Mouse (Mus musculus): Measurements from ENCODE around the gene Sfxn5. TPM values are rescaled to one million over a fixed set of nuclear protein-coding genes. Genes with fewer than 3 reads are reported as not detected.

Gene Sfxn5
- polyA plus RNA-seq, 1 experiment from 2014 or later, result 15.8 TPM

DNA sequence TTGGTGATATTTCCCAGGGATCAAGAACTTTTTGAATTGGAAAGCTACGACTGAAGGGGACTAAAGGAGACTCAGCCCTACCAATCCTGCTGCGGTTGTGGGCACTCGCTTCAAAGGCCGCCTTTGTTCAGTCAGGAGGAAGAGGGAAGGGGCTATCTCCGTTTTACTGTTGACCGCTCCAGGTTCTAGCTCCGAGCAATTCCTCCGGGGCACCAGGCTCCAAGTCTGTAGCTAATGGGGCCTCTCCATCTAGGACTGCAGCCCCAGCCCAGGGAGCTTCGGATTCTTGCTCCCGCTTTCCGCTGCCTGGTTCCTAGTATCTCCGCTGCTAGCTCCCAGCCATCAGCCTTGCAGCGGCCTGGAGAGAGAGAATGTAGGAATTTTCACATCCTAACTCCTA is 142.6 kb downstream of the Sfxn5 start:
- Histone ChIP-seq H3K27ac (replicated peaks) (no peak overlapping the region), H3K4me3 (peak overlapping the region; percentile 25), H3K9ac (0 out of 2 replicates have a peak overlapping the region, but pooled peaks have one; percentile 17), H3K36me3 (no peaks in the 10 kb centered on the region), H3K27me3 (peaks cover 100% of the 10 kb centered on the region), H3K4me1 (replicated peaks) (peaks cover 43% of the 10 kb centered on the region), H3K4me2 (peak overlapping the region; percentile 45), H3K9me3 (no peaks in the 10 kb centered on the region)
- ATAC-seq (ENCODE audit: low read depth), result no peak
- under 1% methylated on average over 13 of the region's 13 CpGs for WGBS

DNA sequence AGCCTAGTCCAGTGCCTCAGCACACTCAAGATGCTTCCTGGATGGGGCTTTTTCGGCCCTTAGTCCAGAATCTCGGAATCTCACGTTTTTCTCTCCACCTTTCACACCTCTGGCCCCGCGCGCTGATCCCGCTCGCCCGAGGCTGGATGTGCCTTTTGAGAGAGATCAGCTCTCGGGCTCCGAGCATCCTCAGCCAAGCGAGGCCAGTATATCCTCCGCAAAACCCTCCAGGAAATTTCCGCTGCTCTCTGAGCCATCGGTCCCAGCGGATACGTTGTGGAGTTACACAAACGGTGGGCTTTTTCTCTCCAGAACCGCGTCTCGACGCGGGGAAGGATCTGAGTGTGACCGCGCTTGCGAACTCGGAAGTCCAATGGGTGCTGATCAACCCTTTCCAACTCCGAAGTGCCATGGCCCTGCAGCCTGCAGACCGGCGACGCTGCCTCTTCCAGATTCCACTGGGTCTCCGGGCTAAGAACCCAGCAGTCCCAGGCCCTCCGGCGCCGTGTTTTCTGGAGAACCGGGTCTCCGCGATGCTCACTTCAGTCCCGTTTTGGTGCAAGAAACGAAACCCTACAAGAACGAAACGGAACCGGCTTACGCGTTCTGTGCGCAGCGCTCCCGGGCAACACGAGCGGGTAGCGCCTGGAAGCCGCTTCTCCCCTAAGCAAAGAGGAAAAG is 143.2 kb downstream of the Sfxn5 start:
- WGBS, result under 1% methylated on average over 52 of the region's 52 CpGs
- Histone ChIP-seq H3K4me1 (replicated peaks) (peaks cover 43% of the 10 kb centered on the region), H3K9ac (no peak overlapping the region), H3K4me2 (peak overlapping the region; percentile 45), H3K27me3 (peaks cover 99% of the 10 kb centered on the region), H3K4me3 (peak overlapping the region; percentile 25), H3K27ac (replicated peaks) (no peak overlapping the region), H3K36me3 (no peaks in the 10 kb centered on the region), H3K9me3 (no peaks in the 10 kb centered on the region)
- ATAC-seq (ENCODE audit: low read depth), result no peak

DNA sequence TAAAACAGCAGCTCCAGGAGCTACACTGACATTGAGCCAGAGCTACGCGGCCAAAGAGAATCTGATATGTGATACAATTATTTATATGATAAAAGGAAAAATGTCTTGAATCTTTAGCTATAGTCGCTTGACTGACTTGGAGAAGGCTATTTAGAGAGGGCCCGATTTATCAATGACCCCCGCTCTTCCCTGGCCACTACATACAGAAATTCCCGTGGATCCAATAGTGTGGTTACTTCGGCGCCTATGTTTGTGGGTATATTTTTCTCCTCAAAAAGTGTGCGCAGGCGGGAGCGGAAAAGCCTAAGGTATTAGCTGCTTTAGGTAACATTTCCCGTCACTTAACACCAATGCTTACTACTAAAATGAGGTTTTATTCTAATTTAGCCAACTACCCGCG is 143.9 kb downstream of the Sfxn5 start:
- H3K9me3 ChIP-seq, result no peaks in the 10 kb centered on the region
- 5% methylated on average over 14 of the region's 14 CpGs for WGBS
- H3K27ac ChIP-seq (replicated peaks), result no peak overlapping the region
- H3K27me3 ChIP-seq, result peaks cover 97% of the 10 kb centered on the region
- no peak overlapping the region for H3K9ac ChIP-seq
- H3K4me3 ChIP-seq, result no peak overlapping the region
- no peak overlapping the region for H3K4me2 ChIP-seq
- H3K36me3 ChIP-seq, result no peaks in the 10 kb centered on the region
- H3K4me1 ChIP-seq (replicated peaks), result peaks cover 43% of the 10 kb centered on the region
- no peak for ATAC-seq (ENCODE audit: low read depth)

DNA sequence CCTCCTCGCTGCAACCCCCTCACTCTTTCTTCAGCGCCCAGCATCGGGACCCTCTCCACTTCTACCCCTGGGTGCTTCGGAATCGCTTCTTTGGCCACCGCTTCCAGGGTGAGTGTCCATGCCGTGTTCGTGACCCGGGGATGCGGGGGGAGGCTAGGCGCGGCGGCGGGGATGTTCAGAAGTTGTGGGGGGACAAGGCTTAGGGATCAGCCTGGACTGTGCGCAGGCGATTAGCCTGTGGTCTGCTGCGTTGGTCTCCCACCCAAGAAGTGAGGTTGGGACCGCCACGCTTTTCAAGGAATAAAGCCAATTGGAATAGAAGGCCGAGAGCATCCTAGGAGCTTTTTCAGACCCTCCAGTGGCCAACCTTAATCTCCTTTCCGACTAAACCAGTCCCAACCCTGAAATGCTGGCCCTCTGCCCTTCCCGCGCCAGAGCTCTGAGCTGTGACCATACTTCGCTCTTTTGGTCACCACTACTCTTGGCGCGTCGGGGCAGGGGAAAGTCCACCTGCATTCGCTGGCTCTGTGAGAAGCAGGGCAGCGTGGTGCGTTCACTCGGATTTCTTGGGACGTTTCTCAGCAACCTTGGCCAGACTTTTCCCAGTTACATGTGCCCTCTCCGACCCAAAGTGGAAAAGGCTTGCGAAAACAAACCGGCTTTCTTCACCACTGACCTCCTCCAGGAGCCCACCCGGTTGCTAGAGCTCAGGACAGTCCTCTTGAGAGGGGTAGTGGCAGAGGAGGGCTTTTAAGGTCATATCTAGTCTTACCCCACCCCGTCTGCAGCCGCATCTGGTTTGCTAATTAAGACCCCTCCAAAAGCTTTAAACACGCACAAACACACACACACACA is 144.7 kb downstream of the Sfxn5 start:
- Histone ChIP-seq H3K4me3 (peak overlapping the region; percentile 34), H3K4me1 (replicated peaks) (peaks cover 43% of the 10 kb centered on the region), H3K36me3 (no peaks in the 10 kb centered on the region), H3K9ac (no peak overlapping the region), H3K27ac (replicated peaks) (no peak overlapping the region), H3K9me3 (no peaks in the 10 kb centered on the region), H3K27me3 (peaks cover 96% of the 10 kb centered on the region), H3K4me2 (peak overlapping the region; percentile 56)
- ATAC-seq (ENCODE audit: low read depth), result no peak
- WGBS, result under 1% methylated on average over 39 of the region's 39 CpGs

DNA sequence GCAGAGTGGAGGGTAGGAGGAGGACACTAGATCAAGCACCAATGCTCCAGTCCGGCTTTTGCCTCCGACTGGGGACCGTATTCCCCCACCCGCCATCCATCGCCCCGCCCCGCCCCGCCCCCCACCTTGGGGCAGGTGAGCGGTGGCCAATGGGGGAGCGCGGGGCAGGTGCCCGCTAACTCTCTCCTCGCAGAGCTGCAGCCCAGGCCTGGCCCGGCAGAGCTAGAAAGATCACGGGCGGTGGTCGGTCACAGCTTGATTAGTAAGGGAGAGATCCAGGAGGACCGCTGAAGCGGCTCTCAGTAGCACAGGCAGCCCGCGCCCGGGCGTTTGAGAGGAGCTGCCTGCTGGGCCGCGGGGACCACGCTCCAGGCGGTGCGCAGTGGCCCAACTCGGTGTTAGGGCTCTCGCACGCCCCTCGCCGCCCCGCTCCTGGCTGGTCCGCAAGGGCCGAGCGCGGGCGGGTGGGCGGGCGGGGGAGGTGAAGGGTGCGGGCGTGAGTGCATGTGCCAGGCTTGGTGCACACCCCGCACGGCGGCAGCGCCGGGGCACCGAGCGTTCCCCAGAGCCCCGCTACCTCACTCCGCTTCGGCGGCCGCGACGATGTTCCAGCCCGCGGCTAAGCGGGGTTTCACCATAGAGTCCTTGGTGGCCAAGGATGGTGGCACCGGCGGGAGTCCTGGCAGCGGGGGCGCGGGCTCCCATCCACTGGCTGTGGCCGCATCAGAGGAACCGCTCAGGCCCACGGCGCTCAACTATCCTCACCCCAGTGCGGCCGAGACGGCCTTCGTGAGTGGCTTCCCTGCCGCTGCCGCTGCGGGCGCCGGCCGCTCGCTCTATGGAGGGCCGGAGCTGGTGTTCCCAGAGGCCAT is 145.6 kb downstream of the Sfxn5 start, which contains the start of gene Emx1:
Gene Emx1, plus strand, starts transcription at position 99 of the 872 bp plus-strand sequence.
- Histone ChIP-seq H3K9ac (peak within 1 kb of the TSS; percentile 50), H3K4me1 (replicated peaks) (peaks cover 43% of the 10 kb centered on the region), H3K27ac (replicated peaks) (no peak within 1 kb of the TSS), H3K4me3 (peak within 1 kb of the TSS; percentile 34), H3K9me3 (no peaks in the 10 kb centered on the region), H3K36me3 (no peaks in the 10 kb centered on the region), H3K27me3 (peaks cover 96% of the 10 kb centered on the region), H3K4me2 (peak within 1 kb of the TSS; percentile 56)
- ATAC-seq (ENCODE audit: low read depth), result peak; percentile 64
- WGBS, result under 1% methylated on average over 65 of the region's 81 CpGs

DNA sequence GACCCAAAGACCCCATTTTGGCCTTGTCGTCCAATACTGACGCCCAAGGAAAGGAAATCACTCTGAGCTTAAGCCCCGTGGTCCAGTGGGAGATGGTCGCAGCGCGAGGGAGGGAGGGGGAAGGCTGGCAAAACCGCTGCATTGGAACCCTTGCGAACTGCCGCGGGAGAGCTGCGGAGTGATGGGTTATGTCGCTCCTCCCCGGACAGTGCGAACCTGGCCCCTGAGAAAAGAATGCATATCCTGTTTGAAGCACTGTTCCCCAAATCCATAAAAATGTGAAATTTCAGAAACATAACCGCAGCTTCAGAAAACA is 146.5 kb downstream of the Sfxn5 start:
- Histone ChIP-seq H3K4me2 (no peak overlapping the region), H3K4me1 (replicated peaks) (peaks cover 43% of the 10 kb centered on the region), H3K4me3 (no peak overlapping the region), H3K9me3 (0 out of 2 replicates have a peak, but pooled peaks cover under 1% of the 10 kb centered on the region), H3K27me3 (peaks cover 91% of the 10 kb centered on the region), H3K27ac (replicated peaks) (no peak overlapping the region), H3K36me3 (no peaks in the 10 kb centered on the region), H3K9ac (no peak overlapping the region)
- no peak for ATAC-seq (ENCODE audit: low read depth)
- under 1% methylated on average over 15 of the region's 15 CpGs for WGBS

DNA sequence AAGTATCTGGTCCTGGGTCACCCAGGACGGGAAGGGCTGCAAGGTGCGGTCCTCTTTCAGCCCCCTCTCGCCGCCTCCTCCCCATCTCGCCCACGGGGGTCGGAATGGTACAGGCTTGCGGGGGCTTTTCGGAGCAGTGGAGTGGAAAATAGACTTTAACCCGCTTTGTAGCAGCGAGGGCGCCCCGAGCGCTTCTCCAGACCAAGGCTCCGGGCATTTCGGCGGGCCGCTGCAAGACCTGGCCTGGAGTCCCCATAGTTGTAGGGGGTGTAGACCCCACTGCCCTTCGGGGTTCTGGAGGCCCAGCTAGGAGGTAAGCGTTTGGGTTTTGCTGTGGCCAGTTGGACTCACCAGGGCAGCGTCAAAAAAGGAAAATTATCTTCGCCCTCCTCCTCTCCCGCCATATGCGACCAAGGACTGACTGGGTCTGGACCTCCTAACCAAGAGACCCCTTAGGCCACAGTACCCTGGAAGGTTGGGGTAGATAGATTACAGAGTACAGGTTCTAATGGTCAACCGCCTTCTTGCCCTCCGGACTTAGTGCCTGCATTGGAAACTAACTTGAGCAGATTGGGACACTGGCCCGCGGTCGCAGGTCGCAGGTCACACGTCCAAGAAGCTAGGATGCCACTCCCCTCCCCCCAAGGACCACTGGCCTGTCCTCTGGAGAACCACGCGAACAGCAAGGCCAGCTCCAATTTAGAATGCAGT is 147.0 kb downstream of the Sfxn5 start:
- H3K4me1 ChIP-seq (replicated peaks), result peaks cover 43% of the 10 kb centered on the region
- no peak overlapping the region for H3K4me3 ChIP-seq
- no peak for ATAC-seq (ENCODE audit: low read depth)
- H3K9ac ChIP-seq, result no peak overlapping the region
- under 1% methylated on average over 33 of the region's 33 CpGs for WGBS
- H3K27ac ChIP-seq (replicated peaks), result no peak overlapping the region
- 0 out of 2 replicates have a peak, but pooled peaks cover 4% of the 10 kb centered on the region for H3K9me3 ChIP-seq
- peaks cover 91% of the 10 kb centered on the region for H3K27me3 ChIP-seq
- no peaks in the 10 kb centered on the region for H3K36me3 ChIP-seq
- H3K4me2 ChIP-seq, result no peak overlapping the region

DNA sequence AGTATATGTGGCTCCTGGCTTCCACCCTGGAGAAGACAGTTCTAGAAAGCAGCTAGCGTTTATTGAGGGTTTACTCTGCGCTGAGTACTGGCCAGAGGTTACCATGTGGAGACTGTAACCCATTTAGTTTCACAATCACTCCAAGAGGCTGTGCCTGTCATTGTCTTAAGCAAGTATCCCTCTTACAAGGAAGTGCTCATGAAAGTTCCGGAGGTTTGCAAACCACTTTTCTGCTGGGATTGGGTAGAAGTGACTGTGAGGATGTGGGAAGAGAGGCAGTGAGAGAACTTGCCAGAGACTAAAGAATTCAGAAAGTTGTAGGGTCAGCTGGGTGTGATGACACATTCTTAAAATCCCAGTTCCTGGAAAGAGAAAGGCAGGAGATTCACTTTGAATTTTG is 149.3 kb downstream of the Sfxn5 start:
- no peaks in the 10 kb centered on the region for H3K36me3 ChIP-seq
- H3K4me1 ChIP-seq (replicated peaks), result peaks cover 29% of the 10 kb centered on the region
- H3K27me3 ChIP-seq, result peaks cover 81% of the 10 kb centered on the region
- no peak overlapping the region for H3K9ac ChIP-seq
- no peak overlapping the region for H3K4me2 ChIP-seq
- 0 out of 2 replicates have a peak, but pooled peaks cover 4% of the 10 kb centered on the region for H3K9me3 ChIP-seq
- H3K4me3 ChIP-seq, result no peak overlapping the region
- no peak for ATAC-seq (ENCODE audit: low read depth)
- 51% methylated on average over 3 of the region's 3 CpGs for WGBS
- no peak overlapping the region for H3K27ac ChIP-seq (replicated peaks)

DNA sequence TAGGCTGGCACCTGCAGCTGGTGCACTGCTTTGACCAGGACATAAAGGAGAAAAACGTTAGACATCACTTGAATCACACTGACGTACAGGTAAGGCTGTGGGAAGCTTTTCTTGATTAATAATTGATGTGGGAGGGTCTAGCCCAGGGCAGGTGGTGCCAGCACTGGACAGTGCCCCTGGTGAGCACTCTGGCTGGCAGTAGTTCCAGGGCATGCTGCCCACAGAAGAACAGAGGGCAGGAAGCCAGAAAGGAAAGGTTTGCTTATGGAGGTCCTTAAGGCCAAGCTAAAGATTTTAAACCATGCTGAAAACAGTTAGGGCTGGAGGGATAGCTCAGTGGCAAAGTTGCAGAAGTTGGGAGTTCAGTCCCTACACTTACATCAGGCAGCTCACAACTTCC is 153.2 kb downstream of the Sfxn5 start:
- no peak for ATAC-seq (ENCODE audit: low read depth)
- Histone ChIP-seq H3K36me3 (no peaks in the 10 kb centered on the region), H3K4me2 (no peak overlapping the region), H3K4me1 (replicated peaks) (no peaks in the 10 kb centered on the region), H3K9me3 (0 out of 2 replicates have a peak, but pooled peaks cover 4% of the 10 kb centered on the region), H3K27ac (replicated peaks) (no peak overlapping the region), H3K9ac (no peak overlapping the region), H3K27me3 (peaks cover 42% of the 10 kb centered on the region), H3K4me3 (no peak overlapping the region)
- 68% methylated on average over 2 of the region's 2 CpGs for whole genome bisulfite sequencing

DNA sequence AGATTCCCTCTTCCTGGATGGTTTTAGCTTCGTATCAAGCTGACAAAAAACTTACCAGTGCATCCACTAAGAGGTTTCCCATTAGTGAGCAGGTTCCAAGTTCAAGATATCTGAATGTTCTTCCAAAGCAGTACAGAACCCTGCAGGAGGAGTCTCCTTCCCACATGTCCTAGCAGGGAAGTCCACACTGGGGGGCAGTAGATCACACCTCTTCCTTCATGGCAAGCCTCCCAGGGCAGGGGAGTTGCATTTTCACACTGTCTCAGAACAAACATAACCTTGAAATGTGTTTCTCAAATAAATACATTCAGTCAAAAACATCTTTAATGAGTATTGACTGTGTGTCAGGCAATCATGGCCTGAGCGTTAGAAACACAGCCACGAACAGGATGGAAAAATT is 153.7 kb downstream of the Sfxn5 start:
- Histone ChIP-seq H3K4me2 (no peak overlapping the region), H3K9ac (no peak overlapping the region), H3K27me3 (peaks cover 40% of the 10 kb centered on the region), H3K4me3 (no peak overlapping the region), H3K27ac (replicated peaks) (no peak overlapping the region), H3K4me1 (replicated peaks) (no peaks in the 10 kb centered on the region), H3K9me3 (0 out of 2 replicates have a peak, but pooled peaks cover 4% of the 10 kb centered on the region), H3K36me3 (no peaks in the 10 kb centered on the region)
- no peak for ATAC-seq (ENCODE audit: low read depth)
- 78% methylated on average over 3 of the region's 3 CpGs for WGBS

DNA sequence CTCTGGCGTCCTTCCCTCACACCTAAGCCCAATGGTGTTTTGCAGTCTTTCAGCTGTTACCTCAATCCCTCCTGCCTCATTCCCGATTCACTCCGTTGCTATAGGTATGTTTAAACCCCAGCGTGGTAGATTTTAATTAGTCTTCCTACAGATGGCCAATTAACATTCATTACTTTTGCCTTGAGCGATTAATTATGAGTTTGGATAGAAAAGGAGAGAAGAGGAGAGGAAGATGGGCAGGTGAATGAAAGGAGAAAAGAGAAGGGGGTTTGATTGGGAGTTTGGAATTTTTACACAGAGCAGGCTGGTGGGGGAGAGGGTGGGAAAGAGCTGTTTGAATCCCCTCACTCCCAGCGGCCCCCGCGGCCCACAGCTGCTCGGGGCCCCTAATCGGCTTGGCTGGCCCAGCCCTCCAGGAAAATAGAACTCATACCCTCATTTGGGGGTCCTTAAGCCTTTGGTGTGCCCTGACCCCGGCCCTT is 167.7 kb downstream of the Sfxn5 start:
- ATAC-seq (ENCODE audit: low read depth), result no peak
- no peak overlapping the region for H3K9ac ChIP-seq
- H3K4me2 ChIP-seq, result no peak overlapping the region
- peaks cover 8% of the 10 kb centered on the region; the same call in 1 of the 2 replicates for H3K4me1 ChIP-seq (replicated peaks)
- no peaks in the 10 kb centered on the region for H3K27me3 ChIP-seq
- H3K36me3 ChIP-seq, result no peaks in the 10 kb centered on the region
- WGBS, result 38% methylated on average over 11 of the region's 11 CpGs
- no peak overlapping the region for H3K27ac ChIP-seq (replicated peaks)
- no peak overlapping the region for H3K4me3 ChIP-seq
- no peaks in the 10 kb centered on the region for H3K9me3 ChIP-seq

All from neural tube, embryonic 13.5 days (tissue).